Mouse (Mus musculus): Measurements from ENCODE around the gene Ncoa1. TPM values are rescaled to one million over a fixed set of nuclear protein-coding genes. Genes with fewer than 3 reads are reported as not detected.

The Ncoa1 gene
- polyA plus RNA-seq, 1 experiment from 2014 or later = 7.9 TPM

GRCm38 (mm10) chr12:4201454-4202200, 275.4 kb downstream of the Ncoa1 start:
- Histone ChIP-seq H3K9ac (ENCODE audit: low read length) (no peak overlapping the region), H3K36me3 (ENCODE audit: control insufficient read depth, insufficient read depth, low read length) (peaks cover 2% of the 10 kb centered on the region; the same call in 1 of the 2 replicates), H3K27ac (replicated peaks; ENCODE audit: low read depth, low read length) (no peak overlapping the region), H3K4me3 (ENCODE audit: low read depth, low read length) (no peak overlapping the region), H3K27me3 (ENCODE audit: control insufficient read depth, insufficient read depth, low read length) (no peaks in the 10 kb centered on the region), H3K4me1 (ENCODE audit: control insufficient read depth, insufficient read depth, low read length) (no peaks in the 10 kb centered on the region), H3K9me3 (ENCODE audit: control insufficient read depth, low read length) (no peaks in the 10 kb centered on the region), H3K4me2 (ENCODE audit: low read depth, severe bottlenecking) (no peak overlapping the region)
- 94% methylated on average over 13 of the region's 13 CpGs for WGBS
- ATAC-seq (ENCODE audit: insufficient number of reproducible peaks, low FRiP score, low TSS enrichment, low read depth) (no peak), DNase-seq (ENCODE audit: low spot score) (no peak)

- Histone ChIP-seq H3K4me2 (ENCODE audit: low read depth, severe bottlenecking) (no peak overlapping the region), H3K4me3 (ENCODE audit: low read depth, low read length) (no peak overlapping the region), H3K36me3 (ENCODE audit: control insufficient read depth, insufficient read depth, low read length) (peaks cover 2% of the 10 kb centered on the region; the same call in 1 of the 2 replicates), H3K9me3 (ENCODE audit: control insufficient read depth, low read length) (no peaks in the 10 kb centered on the region), H3K27ac (replicated peaks; ENCODE audit: low read depth, low read length) (no peak overlapping the region), H3K4me1 (ENCODE audit: control insufficient read depth, insufficient read depth, low read length) (no peaks in the 10 kb centered on the region), H3K9ac (ENCODE audit: low read length) (no peak overlapping the region), H3K27me3 (ENCODE audit: control insufficient read depth, insufficient read depth, low read length) (no peaks in the 10 kb centered on the region)
- DNase-seq (ENCODE audit: low spot score) (no peak), ATAC-seq (ENCODE audit: insufficient number of reproducible peaks, low FRiP score, low TSS enrichment, low read depth) (no peak)
- WGBS = 95% methylated on average over 11 of the region's 11 CpGs
These were observed 277.7 kb downstream of the Ncoa1 start for GRCm38 (mm10) chr12:4199271-4199670.

DNA sequence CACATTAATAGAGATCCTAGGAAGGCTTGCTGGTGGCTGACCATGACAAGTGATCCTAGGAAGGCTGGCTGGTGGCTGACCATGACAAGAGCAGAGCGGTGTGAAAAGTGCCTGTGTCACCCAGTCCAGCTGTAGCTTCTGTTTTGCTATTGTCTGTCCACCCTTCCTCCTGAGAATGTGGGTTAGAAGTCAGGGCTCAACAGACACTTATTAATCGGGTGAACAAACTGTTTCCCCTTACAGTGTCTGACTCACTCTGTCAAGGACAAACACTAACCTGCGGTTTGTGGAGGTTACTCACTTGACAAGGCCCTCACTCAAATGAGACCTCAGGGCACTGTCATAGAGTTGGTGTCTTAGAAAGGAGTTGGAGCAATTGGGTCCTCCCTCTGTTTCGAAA, 278.3 kb downstream of the Ncoa1 start:
- no peak for ATAC-seq (ENCODE audit: insufficient number of reproducible peaks, low FRiP score, low TSS enrichment, low read depth)
- Histone ChIP-seq H3K9ac (ENCODE audit: low read length) (no peak overlapping the region), H3K4me1 (ENCODE audit: control insufficient read depth, insufficient read depth, low read length) (peaks cover 3% of the 10 kb centered on the region), H3K9me3 (ENCODE audit: control insufficient read depth, low read length) (no peaks in the 10 kb centered on the region), H3K27ac (replicated peaks; ENCODE audit: low read depth, low read length) (no peak overlapping the region), H3K36me3 (ENCODE audit: control insufficient read depth, insufficient read depth, low read length) (peaks cover 2% of the 10 kb centered on the region; the same call in 1 of the 2 replicates), H3K27me3 (ENCODE audit: control insufficient read depth, insufficient read depth, low read length) (no peaks in the 10 kb centered on the region), H3K4me3 (ENCODE audit: low read depth, low read length) (no peak overlapping the region), H3K4me2 (ENCODE audit: low read depth, severe bottlenecking) (no peak overlapping the region)
- WGBS = 90% methylated on average over 4 of the region's 4 CpGs
- DNase-seq (ENCODE audit: low spot score) = no peak

Other genes with a start within 250 kb of the Ncoa1 start
- gene Ptrhd1, start 243.2 kb downstream of the Ncoa1 start, polyA plus RNA-seq (2014; fragmentation: Nextera tagmentation; extraction: Ambion mirVana) = 5.1 and 5.6 TPM in 2 replicates
- gene Cenpo, start 242.9 kb downstream of the Ncoa1 start, polyA plus RNA-seq (2014; fragmentation: Nextera tagmentation; extraction: Ambion mirVana) = 18.7 and 25.9 TPM in 2 replicates
- gene Itsn2, start 115.5 kb upstream of the Ncoa1 start, polyA plus RNA-seq (2014; fragmentation: Nextera tagmentation; extraction: Ambion mirVana) = 26.2 and 28.4 TPM in 2 replicates
- not detected in 2 replicates for gene Gm3625, start 115.7 kb upstream of the Ncoa1 start, polyA plus RNA-seq (2014; fragmentation: Nextera tagmentation; extraction: Ambion mirVana)